Mouse (Mus musculus): ENCODE results near the gene Lama1.
A peak's percentile ranks its signal among the peaks of the same experiment; 100 is the strongest.
"Not testable (repeated sequence)": the region's sequence is repeated elsewhere in the genome, so short reads cannot be mapped to it uniquely, and the experiment has no call there.

The Lama1 gene

GRCm38 (mm10) chr17:67841494-67841893 is 144.4 kb downstream of the Lama1 start:
- DNase-seq, result not testable (repeated sequence)

- DNase-seq, result no peak
These were observed 164.1 kb downstream of the Lama1 start for GRCm38 (mm10) chr17:67861080-67861630.

GRCm38 (mm10) chr17:67861744-67862535 is 164.9 kb downstream of the Lama1 start:
- peak; percentile 58 for DNase-seq

- no peak for DNase-seq
These were observed 167.3 kb downstream of the Lama1 start for GRCm38 (mm10) chr17:67864363-67864762.

- no peak for DNase-seq
These were observed 167.9 kb downstream of the Lama1 start for GRCm38 (mm10) chr17:67864912-67865311.

- no peak for DNase-seq
These were observed 169.0 kb downstream of the Lama1 start for GRCm38 (mm10) chr17:67866026-67866425.

- no peak for DNase-seq
These were observed 169.6 kb downstream of the Lama1 start for GRCm38 (mm10) chr17:67866541-67867241.

- DNase-seq, result peak; percentile 54
These were observed 172.9 kb downstream of the Lama1 start for GRCm38 (mm10) chr17:67869731-67870601.
